Mouse (Mus musculus) adrenal gland (tissue): Measurements from ENCODE around the gene Tex2.

Source experiments
- intact Hi-C: fragments of 180-260 bp; cut with DNase I; formaldehyde crosslinking; loops from one replicate; pipeline ENCODE4 v1.15.1; 2025

Tex2 gene

GRCm38 (mm10) chr11:106464681-106465544 lies 148.3 kb downstream of the Tex2 start:
- intact Hi-C loops, result no loop called here

DNA sequence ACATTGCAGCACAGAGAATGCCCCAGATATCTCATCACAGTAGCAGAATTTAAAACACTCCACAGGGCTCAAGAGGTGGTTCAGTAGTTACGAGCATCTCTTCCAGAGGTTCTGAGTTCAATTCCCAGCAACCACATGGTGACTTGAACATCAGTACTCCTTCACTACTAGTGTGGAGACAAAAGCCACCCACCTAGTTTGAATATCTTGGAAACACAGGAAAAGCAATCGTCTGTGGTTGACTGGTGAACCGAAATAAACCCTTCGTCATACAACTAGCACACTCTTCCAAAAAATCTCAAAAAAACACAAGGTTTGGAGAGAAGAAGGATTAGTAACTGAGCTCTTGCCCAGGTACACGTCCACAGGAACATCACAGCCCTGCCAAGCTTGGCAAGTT lies 149.4 kb downstream of the Tex2 start:
- intact Hi-C loops, result no loop called here

DNA sequence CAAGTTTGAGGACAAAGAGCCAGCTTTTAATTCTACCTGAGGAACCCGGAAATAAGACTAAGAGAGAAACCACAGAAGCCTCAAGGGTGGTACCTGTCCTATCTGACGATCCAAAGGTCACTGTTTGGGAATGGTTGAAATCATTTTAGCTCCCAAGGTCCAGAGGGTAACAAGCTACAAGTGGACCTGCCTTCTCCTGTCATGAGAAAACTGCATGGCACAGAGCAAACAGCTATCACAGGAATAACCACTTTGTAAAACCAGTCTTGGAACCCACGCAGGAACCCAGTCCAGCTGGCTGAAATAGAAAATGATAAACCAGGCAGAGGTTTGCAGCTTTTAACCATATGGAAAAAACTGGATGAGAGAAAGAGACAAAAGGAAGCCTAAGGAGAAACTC lies 150.9 kb downstream of the Tex2 start:
- intact Hi-C loops, result no loop called here

GRCm38 (mm10) chr11:106461145-106461932 lies 151.9 kb downstream of the Tex2 start:
- intact Hi-C loops, result no loop called here

DNA sequence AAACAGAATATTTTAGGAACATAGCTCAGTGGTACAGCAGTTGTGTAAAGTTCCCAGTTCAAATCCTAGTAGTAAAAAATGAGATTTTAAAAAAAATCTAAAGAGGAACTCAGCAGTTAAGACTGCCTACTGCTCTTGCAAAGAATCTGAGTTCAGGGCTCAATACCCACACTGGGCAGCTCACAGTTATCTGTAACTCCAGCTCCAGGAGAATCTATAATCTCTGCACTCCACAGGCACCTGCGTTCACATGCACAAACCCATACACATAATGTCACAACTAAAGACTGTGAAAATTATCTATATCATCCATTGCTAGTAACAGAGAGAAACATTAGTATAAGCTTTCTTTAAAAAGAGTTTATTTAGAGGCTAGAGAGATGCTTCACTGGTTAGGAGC lies 152.6 kb downstream of the Tex2 start:
- intact Hi-C loops, result no loop called here

DNA sequence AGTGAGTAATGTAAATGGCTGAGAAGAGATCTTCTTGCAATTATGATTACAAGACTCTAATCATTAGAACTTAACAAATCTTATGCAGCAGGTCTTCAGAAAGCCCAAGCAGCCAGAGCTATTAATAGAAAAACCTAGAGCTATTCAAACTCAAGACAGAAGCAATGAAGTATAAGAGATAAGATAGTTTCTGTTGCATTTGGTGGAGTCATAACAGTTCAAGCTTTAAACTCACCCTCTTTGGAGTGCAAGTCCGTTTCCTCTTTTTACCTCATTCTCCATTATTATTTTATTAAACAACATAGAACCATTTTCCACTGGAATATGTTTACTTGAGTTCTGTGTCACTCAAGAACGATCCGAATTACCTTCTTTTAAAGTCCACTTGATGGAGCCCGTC lies 154.7 kb downstream of the Tex2 start:
- intact Hi-C loops, result no loop called here
